Mouse (Mus musculus): Measurements from ENCODE around the gene St6galnac5.

- no peak for TF ChIP-seq CTCF (IDR thresholded peaks at IDR 0.05; ENCODE audit: low read depth, low read length)
- TF ChIP-seq GATA1 (IDR thresholded peaks at IDR 0.05; ENCODE audit: borderline replicate concordance, low read length), result no peak
- no peak for TF ChIP-seq POLR2AphosphoS5 (IDR thresholded peaks at IDR 0.05; ENCODE audit: insufficient replicate concordance, low read depth, low read length)
- no peak for TF ChIP-seq TAL1 (conservative IDR thresholded peaks at IDR 0.05; ENCODE audit: low read depth, low read length)
- no peak for TF ChIP-seq GATA2 (IDR thresholded peaks at IDR 0.05; ENCODE audit: borderline replicate concordance, low read depth, low read length)
Measured at GRCm38 (mm10) chr3:152767485-152767884, 214.6 kb downstream of the St6galnac5 start.

All from G1E (cell line).